Mouse (Mus musculus): ENCODE results near the gene Ift122.

The Ift122 gene

GRCm38 (mm10) chr6:115892363-115892762 lies 39.1 kb downstream of the Ift122 start:
- DNase-seq = no peak

- no peak for DNase-seq
Observed at GRCm38 (mm10) chr6:115896346-115896745, 43.1 kb downstream of the Ift122 start.

GRCm38 (mm10) chr6:115897117-115897516 lies 43.8 kb downstream of the Ift122 start:
- peak in 1 of 2 experiments; percentile 43 for DNase-seq

GRCm38 (mm10) chr6:115897926-115898520 lies 44.8 kb downstream of the Ift122 start:
- no peak for DNase-seq

GRCm38 (mm10) chr6:115901062-115901461 lies 47.8 kb downstream of the Ift122 start:
- DNase-seq = peak; percentile 85 to 91

GRCm38 (mm10) chr6:115901489-115901931 lies 48.2 kb downstream of the Ift122 start:
- DNase-seq = peak; percentile 43 to 45

GRCm38 (mm10) chr6:115902545-115902944 lies 49.3 kb downstream of the Ift122 start:
- DNase-seq = no peak

GRCm38 (mm10) chr6:115905568-115905967 lies 52.3 kb downstream of the Ift122 start:
- no peak for DNase-seq

GRCm38 (mm10) chr6:115906455-115906854 lies 53.2 kb downstream of the Ift122 start:
- DNase-seq = no peak

GRCm38 (mm10) chr6:115906871-115907270 lies 53.6 kb downstream of the Ift122 start:
- no peak for DNase-seq

GRCm38 (mm10) chr6:115908421-115908982 lies 55.2 kb downstream of the Ift122 start:
- no peak for DNase-seq

GRCm38 (mm10) chr6:115909052-115909451 lies 55.8 kb downstream of the Ift122 start:
- DNase-seq = no peak

GRCm38 (mm10) chr6:115909940-115910339 lies 56.7 kb downstream of the Ift122 start:
- DNase-seq = peak; percentile 49 to 58

- no peak for DNase-seq
Observed at GRCm38 (mm10) chr6:115911763-115912162, 58.5 kb downstream of the Ift122 start.

- no peak for DNase-seq
Observed at GRCm38 (mm10) chr6:115913482-115913881, 60.2 kb downstream of the Ift122 start.

GRCm38 (mm10) chr6:115914511-115915202 lies 61.4 kb downstream of the Ift122 start:
- peak; percentile 69 to 75 for DNase-seq

GRCm38 (mm10) chr6:115915601-115916445 lies 62.6 kb downstream of the Ift122 start:
- DNase-seq = peak; percentile 72 to 80

- DNase-seq = peak; percentile 64 to 72
Observed at GRCm38 (mm10) chr6:115916611-115917010, 63.3 kb downstream of the Ift122 start.

- DNase-seq = no peak
Observed at GRCm38 (mm10) chr6:115918615-115919014, 65.3 kb downstream of the Ift122 start.

- DNase-seq = no peak
Observed at GRCm38 (mm10) chr6:115919876-115920275, 66.6 kb downstream of the Ift122 start.

GRCm38 (mm10) chr6:115924829-115925228 lies 71.6 kb downstream of the Ift122 start:
- no peak for DNase-seq

GRCm38 (mm10) chr6:115926416-115926815 lies 73.1 kb downstream of the Ift122 start:
- DNase-seq = no peak
